Mouse (Mus musculus) ovary, postnatal 36 days (tissue): ENCODE results near the gene Gpr18.

Experiments used
- DNase-seq: peaks from one replicate; pipeline ENCODE4 v3.0.0; 2022; ENCODE audit warnings: low spot score, mixed read lengths

Gpr18 gene

DNA sequence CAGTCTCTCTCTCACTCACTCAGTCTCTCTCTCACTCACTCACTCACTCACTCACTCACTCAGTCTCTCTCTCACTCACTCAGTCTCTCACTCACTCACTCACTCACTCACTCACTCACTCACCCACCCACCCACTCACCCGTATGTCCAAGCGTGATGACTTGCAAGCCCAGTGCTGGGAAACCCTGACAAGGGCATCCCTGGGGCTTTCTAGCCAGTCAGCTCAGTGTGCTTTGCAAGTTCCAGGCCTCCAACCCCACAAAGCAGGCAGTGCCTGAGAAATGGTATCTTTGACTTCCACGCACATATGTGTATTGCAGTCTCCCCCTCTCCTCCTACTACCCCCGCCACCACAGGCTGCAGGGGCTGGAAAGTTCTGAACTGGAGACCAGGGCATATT, 6.4 kb upstream of the Gpr18 start:
- DNase-seq: no peak

DNA sequence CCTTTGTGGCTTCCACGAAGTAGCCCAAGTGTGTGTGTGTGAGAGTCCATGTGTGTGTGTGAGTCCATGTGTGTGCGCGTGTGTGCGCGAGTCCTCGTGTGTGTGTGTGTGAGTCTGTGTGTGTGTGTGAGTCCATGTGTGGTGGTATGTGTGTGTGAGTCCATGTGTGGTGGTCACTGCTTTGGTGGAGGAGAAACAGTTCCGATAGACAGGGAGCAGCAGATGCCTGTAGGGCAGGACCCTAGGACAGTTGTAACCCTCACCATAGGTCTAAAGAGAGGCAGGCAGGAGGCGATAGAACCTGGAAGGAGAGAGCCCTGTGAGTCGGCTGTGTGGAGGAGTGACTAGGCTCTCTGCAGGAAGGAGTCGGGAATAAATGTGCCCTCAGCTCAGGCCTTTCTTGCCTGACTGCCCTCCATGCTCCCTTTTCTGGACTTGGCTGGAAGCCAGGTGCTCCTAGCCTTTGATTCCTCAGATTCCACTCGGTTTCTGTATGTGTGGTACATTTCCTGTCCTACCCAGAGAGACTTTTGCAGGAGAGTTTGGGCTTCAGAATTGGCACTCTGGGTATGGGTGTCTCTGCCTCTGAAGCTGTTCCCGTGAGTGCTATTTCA, 5.0 kb upstream of the Gpr18 start:
- peak; percentile 16 for DNase-seq

DNA sequence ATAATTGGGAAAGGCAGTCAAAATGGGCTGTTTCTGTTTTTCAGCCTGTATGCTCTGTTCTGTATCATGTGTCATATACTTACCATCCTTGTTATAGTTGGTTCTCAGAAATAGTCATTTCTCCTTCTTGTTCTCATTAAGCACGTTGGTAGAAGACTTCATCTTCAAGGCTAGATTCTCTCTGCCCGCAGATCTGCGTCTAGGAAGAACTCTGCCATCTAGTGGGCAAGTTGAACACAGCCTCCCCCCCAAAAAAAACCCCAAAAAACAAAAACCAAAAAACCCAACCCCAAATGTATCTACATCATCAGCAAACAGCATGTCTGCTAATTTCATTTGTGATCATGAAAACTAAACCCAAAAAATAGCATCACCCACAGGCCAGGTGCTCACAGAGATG, 4.2 kb upstream of the Gpr18 start:
- DNase-seq: no peak

DNA sequence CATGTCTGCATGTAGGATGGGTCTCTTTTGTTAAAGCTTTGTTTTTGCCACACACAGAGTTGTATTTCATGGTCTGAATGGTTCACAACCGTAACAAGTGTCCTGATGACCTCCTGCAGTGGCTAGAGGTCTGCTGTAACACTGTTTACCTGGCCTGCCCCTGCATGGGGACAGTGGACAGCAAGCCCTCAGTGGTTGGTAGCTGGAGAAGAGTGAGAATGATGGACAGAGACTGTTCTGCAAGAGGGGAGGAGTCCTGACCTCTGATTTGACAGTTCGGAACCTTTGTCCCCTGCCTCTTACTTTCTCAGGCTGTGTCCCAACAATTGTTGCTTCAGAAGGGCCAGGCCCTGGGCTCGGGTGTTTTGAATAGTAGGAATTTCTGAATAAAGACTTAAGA, 2.7 kb upstream of the Gpr18 start:
- DNase-seq: no peak

DNA sequence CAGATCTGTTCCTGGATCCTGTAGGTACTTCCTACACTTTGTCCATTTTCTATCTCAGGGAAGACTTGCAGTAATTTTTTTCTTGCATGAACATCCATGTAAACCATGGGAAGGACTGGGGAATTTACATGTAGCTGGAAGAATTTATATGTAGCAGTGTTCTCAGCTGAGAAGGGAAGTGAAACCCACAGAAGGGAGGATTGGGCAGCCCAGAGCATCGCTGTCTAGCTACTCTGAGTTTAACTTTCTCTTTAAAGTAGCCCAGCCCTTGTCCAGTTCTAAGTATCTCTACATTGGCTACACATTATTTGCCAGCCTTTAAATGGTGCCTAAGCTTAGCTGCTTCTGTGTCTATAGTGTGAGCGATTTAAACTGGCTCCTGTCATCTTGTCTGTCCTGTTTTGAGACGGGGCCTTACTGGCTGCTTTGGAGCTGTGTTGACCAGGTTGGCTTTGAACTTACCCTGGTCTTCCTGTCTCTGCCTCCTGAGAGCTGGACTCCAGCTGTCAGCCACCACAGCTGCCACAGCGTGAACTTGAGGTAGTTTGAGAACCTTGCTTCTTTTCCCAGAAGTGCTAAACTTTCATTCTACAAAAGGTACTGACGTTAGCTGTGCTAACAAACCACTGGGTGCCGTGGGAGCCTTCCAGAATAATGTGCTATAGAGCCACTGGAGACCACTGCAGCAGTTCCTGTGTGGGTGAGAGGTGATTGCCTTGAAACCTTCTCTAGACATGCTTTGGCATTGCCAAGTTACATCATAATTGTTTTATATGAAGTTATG, 922 bp upstream of the Gpr18 start:
- no peak for DNase-seq

DNA sequence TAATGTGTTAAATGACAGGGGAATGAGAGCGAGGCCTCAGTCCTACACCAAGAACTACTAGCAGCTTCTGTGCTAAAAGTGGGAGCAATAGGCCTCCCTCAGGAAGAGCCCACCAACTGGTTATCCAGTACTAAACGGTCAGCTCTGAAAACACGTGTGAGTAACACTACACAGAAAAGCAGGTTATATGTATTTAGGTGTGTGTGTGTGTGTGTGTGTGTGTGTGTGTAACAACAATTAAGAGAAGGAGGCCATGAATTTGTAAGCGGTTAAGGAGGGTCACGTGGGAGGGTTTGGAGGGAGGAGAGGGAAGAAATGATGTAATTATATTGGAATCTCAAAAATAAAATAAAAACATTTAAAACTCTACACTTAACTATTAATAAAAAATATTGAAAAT, 438 bp downstream of the Gpr18 start:
- no peak for DNase-seq

DNA sequence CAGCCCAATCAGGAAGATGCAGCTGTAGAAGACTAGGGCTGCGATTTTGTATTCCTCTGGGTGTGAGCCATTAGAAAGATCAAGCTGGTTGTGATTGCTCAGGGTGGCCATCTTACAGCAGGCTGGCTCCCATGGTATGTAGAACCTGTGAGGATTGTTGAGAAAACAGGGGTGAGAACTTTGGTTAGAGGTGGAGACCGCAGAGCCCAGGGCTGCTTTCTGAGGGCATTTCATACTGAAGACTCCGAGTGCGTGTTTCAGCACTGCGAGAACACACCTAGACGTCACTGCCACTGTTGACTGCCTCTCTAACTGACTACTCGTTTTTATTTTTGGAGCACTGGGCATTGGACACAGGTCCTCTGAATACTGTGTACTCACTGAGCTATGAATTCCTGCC, 3.1 kb downstream of the Gpr18 start:
- DNase-seq: no peak

DNA sequence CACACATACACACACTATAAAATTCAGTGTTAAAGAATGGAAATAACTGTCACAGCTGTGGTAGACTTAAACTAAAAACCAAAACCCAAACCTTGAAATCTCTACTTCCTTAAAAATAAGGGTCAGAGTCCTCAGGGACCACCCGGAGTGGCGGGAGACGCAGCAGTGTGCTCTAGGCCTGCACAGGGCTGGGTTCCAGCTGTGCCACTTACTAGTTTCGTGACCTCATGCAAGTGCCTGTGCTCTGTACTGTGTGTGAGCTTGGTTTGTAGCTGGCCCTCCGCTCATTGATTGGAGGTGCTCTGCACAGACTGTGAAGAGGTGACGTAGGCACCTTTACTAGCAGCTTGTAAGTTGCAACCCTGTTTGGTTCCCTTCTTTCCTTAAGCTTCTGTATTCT, 5.7 kb downstream of the Gpr18 start:
- DNase-seq: no peak

DNA sequence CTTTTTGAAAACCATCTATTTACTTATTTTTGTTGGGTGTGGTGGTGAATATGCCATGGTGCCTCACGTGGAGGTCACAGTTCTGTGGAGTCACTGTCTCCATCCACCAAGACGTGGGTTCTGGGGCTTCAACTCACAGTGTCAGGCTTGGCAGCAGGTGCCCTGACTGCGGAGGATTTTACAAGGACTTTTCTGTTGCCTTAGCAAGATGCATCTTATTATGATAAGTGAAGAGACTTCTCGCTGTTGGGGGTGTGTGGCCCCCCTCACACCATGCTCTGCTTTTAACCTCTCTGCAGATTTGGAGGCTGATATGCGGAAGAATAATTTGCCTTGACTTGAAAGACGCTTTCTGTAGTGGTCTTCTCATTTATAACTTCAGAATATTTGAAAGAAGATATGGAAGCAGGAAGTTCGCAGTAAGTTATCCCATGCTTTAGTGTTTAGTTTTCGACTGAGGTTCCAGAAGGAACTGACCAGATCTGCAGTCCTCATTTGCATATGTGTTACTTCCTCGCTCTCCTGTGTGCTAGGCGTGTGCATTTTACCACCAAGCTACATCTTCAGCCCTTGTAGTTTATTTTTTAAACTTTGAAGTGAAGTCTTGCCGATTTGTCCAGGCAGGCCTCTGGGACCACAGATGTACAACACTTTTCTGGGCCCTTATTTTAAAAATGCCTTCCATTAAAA, 8.4 kb downstream of the Gpr18 start:
- no peak for DNase-seq

DNA sequence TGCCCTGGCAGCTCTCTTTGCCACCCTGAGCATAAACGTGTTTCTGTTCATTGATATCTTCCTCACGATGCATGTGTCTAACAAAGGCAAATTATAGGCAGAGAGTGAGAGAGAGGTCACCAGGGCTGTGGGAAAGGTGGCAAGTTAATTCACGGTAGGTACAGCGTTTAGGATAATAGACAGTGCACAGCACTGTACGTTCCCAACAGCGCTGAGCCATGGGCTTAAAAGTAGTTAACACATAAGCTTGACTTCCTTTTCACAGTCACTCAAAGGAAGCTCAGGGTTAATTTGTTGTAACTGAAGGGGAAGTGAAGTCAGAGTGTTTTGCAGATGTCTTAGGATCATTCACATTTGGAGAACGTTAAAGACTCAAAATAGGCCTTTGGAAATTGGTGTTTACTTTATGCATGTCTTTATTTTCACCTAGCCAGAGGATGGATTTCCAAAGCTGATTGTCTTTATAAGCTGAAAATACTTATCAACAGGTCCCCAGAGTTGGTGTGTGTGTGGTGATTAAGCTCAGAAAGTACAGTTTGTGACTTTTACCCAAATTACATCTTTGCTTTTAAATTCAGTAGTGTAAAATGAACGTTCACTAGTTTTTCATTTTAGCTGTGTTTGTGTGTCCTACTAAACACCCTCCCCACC, 9.1 kb downstream of the Gpr18 start:
- no peak for DNase-seq

DNA sequence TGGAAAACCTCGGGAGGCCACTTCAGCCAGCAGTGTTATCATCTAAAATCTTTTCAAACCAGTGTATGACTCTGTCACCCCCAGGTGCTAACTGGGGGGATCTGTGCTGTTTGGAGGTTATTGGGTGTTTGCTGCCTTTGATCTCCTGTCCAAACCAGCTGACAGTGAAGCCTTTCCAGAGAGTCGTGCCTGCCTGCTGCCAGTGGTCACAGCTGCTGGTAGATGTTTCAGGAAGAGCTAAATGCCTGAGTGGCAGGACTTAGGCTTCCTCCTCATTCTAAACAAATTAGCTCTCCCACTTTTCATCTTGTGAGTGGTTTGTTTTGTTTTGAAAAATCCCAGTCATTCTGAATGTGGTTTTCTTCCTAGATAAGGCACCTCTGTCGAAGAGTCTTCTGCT, 10.8 kb downstream of the Gpr18 start:
- DNase-seq: no peak

DNA sequence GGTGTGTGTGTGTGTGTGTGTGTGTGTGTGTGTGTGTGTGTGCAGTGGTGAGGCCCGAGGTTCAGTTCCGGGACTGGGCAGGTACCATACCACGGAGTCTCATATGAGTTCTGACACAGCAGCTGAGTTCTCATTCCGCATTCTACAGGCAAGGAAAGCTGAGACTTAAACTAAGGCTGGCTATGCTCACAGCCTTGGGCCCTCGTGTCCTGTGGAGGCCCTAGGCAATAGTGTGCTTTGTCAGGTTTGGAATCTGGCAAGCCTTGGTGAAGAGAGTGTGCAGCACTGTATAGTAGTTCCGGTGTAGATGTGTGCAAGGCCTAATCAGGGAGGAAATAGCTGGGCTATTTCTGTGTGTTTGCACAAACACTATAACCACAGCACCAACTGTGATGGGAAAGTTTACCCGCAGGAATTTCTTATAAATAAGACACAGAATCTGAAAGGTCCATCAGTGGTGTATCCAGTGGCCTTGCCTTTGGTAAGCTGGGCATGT, 12.2 kb downstream of the Gpr18 start:
- no peak for DNase-seq

DNA sequence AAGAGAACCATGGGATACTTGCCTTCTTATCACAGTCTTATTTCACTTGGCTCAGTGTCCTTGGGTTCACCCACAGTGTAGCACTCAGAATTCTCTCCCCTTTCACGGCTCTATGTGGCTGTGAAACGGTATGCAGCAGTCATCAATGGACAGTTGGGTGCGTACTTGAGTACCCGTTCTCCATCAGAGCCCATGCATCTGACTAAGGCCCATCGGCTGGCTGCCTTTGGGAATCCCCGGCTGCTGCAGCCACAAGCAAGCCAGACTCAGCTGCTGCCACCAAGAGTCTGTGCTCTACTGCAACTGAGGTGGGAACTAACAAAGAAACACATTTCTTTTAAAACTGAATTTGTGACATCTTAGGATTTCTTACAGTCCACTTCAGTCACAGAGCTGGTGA, 14.1 kb downstream of the Gpr18 start:
- DNase-seq: no peak

DNA sequence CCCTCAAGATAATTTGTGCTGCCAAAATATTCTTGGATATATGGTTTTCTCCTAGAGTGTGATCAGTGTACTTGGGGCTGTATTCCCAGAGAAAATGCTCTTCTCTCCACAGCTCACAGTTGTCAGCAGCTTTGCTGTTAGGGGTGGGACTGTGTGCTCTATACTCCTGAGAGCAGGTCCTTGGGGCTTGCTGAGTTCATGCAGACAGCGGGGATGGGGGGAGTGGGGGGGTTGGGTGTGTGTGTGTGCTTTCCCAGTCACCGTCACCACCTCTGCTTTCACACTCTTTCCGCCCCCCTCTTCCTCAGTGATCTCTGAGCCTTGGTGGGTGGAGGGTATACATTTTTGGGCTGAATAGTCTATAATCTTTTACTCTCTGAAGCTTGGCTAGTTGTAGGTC, 16.5 kb downstream of the Gpr18 start:
- DNase-seq: no peak

DNA sequence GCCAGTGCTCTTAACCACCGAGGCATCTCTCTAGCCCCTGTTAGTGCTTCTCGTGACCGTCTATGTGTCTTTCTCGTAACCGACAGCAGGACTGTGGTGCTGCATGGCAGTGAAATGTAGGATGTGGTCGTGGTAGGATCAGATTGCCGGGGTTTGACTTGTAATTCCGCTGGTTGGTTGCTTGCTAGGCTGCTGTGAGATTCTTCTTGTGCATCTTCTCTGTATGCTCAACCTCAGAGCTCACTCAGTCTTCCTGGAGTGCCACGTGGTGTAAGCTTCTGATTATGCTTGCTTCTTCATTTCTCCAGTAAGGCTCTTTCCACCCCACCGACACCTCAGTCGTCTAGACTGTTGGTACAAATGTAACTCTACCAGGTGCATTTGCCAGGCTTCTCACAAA, 17.1 kb downstream of the Gpr18 start:
- no peak for DNase-seq

DNA sequence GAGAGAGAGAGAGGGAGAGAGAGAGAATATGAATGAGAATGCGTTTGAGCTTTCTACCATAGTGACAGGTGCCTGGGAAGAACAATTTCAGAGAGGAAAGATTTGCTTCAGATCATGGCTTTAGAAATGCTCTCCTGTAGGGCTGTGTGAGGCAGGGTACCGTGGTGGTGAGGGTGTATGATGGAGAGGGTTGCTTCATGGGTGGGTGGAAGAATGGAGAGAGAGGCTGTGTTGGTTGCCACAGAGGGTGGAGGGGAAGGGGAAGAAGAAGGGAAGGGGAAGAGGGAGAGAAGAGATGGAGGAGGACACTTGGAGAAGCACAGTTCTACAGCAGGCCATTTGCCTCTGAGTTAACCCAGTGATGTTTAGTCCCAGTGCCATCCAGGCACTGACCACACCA, 17.8 kb downstream of the Gpr18 start:
- no peak for DNase-seq

DNA sequence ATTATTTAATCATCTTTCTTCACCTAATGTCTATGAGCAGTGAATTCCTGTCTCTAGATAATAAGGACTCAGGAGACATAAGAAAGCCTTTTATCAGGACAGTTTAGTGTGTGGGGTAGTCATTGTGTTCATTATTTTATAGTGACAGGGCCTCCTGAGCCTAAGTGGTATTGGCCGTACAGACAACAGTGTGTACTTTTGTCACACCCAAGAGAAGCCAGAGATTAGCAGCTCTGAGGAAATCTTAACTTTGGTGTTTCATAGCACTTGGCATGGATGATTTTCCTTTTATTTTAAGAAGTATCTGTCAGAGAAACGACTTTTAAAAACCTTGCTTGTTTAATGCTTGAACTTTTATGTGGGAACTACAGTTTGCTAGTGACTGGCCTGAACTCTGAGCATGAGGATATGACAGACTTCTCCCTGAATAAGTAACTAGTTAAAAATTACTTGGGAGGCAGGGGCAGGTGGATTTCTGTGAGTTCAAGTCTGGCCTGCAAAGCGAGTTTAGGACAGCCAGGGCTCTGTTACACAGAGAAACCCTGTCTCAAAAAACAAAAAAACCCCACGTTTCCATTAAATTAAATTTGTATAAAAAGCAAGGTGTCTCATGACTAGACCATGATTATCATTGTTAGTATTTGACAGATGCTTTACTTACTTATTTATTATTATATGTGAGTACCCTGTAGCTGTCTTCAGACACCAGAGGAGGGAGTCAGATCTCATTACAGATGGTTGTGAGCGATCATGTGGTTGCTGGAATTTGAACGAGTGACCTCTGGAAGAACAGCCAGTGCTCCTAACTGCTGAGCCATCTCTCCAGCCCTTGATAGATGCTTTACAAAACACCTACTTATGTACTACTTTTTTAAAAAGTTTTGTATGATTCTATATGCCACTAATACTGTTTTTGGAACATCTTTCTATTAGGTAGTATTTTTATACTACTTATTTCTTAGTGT, 19.2 kb downstream of the Gpr18 start:
- DNase-seq: no peak

DNA sequence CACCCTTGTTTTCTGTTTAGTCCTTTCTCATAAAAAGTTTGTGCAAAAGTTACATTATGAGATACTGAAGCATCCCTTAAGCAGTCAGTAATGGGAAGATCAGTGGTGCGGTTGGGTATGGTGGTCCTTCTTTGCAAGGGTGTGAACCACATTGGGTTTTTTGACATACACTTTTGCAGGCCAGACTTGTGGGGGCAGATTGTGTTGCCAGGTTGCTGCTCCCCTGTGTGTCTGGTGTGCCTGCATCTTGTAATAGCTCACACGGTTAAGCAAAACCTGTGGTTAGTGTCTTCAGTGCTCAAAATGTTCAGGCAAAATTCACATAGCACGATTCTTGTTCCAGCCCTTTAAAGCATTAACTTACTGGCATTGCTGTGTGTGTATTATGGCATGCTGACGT, 20.3 kb downstream of the Gpr18 start:
- DNase-seq: no peak

DNA sequence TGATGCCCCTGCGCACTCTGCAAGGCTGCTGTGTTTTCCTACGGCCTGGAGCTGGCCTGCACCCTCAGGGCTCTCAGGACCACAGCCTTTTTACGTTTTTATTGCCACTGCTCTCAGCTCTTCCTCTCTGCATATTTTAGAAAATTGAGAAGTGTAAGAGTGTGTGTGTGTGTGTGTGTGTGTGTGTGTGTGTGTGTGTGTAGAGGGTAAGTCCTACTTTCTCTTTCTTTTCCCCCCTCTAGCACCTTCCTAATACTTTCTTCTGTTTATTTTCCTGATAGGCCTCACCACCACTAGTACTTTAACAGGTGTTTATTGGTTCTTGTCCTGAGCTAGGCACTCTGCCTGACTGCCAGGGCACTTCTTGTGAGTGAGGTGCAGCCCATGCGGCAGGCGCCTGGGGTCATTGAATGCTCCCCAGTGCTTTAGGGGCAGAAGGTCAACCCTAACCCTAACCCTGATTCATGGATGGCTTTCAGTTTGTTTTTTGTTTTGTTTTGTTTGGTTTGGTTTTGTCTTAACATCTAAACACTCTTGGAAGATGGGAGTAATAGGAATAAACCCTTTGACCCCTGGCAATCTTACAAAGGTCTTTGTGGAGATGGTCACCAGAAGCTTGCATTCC, 21.0 kb downstream of the Gpr18 start:
- DNase-seq: no peak

DNA sequence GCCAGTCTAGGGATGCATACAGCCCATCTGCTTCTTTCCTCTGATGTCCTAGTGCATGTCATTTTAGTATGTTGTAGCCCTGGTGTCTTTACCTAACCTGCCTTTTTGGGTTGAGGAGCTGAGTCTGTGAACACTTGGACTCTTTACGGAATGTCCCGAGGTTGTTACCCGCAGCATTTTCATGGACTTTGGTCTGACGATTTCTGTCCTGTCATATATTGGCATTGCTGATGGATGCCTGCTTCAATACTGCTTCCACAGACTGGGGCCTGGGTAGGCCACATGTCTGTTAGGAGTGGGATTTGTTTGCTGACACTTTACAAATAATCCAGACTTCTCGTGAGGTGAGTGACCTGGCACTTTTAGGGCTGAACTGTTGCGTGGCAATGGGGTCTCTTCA, 21.8 kb downstream of the Gpr18 start:
- no peak for DNase-seq

DNA sequence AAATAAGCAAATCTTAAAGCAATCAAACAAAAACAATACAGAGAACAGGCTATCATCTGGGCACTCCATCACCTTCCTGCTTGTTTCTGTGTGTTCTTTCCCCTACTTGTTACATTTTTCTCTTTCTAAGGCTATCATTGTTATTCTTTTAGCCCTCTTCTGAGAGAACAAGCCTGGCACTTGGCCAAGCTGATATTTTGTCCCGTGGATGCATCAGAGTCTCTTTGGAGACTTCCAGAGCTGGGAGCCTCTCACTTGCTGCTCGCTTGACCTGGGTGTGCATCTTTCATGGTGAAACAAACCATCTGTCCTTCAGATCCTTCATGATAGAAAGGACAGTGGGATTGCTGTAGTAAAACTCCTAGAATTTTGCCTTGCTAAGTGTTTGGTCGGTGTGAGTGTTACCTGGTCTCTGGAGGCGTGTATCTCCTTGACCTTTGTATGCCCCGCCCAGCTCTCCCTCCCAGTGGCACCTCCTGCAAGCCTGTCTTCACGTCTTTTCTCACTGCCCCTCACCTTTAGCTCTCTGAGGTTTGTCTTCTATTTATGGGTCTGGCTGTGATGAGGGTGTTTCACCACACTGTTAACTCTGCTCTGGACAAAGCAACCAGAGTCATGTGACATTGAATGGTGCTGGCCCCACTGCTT, 31.3 kb downstream of the Gpr18 start:
- DNase-seq: peak; percentile 22
